Mouse (Mus musculus) intestine, embryonic 14.5 days (tissue): ENCODE data around the gene Atrnl1. TPM values are rescaled to one million over a fixed set of nuclear protein-coding genes. Genes with fewer than 3 reads are reported as not detected.
A peak's percentile ranks its signal among the peaks of the same experiment; 100 is the strongest.

Experiments
- microRNA-seq: library from miRNA; unstranded; fragments of <30 nt; microRNA quantifications from one replicate; pipeline ENCODE4, GENCODE M21; 2016
- polyA plus RNA-seq: library from polyadenylated mRNA; unstranded; fragments of >200 nt; fragmentation: Nextera tagmentation; extraction: Ambion mirVana; gene quantifications from 2 replicates; pipeline ENCODE4 v1.2.1, GENCODE M21; 2014

Atrnl1 gene
- polyA plus RNA-seq, 1 experiment from 2014 or later, result 7.4 TPM

Small RNAs within 50 kb of the gene (microRNA-seq; reads per million reads assigned to microRNA genes)
- 1.9 reads per million, percentile 21 among the genes with 10 or more reads in this experiment for gene Mir5623

Other genes starting within 250 kb of the Atrnl1 start
- 27.6 and 28.7 TPM in 2 replicates for gene Trub1, start 158.1 kb upstream of the Atrnl1 start, polyA plus RNA-seq